Mouse (Mus musculus) erythroblast, embryonic 14.5 days (primary cell): ENCODE measurements around the gene Mbd4.

Source experiments
- GATA1 ChIP-seq: IDR thresholded peaks from 2 replicates; pipeline ENCODE4 v1.6.1; 2012; ENCODE audit warnings: low read length, inconsistent platforms, mixed read lengths
- TAL1 ChIP-seq: IDR thresholded peaks from 3 replicates; pipeline ENCODE4 v1.6.1; 2012; ENCODE audit warnings: low read length, inconsistent platforms, mixed read lengths

DNA sequence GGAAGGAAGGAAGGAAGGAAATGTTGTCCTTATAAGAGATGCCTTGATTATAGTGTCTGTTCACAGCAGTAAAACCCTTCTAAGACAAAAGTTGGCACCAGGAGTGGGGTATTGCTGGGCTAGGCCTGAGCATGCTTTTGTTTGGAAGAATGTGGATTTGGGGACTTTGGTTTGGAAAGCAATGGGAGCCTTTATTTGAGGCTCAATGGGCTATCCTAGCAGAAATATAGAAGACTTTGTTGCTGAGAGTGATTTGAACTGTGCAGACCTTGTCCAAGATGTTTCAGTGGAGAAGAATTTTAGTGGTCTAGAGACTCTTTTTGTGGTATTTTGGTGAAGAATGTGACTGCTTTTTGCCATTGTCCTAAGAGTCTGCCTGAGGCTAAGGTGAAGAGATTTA, 19.3 kb downstream of the Mbd4 start:
- TF ChIP-seq GATA1 (no peak), TAL1 (no peak)
